Mouse (Mus musculus): ENCODE data around the gene Rnf149.

DNA sequence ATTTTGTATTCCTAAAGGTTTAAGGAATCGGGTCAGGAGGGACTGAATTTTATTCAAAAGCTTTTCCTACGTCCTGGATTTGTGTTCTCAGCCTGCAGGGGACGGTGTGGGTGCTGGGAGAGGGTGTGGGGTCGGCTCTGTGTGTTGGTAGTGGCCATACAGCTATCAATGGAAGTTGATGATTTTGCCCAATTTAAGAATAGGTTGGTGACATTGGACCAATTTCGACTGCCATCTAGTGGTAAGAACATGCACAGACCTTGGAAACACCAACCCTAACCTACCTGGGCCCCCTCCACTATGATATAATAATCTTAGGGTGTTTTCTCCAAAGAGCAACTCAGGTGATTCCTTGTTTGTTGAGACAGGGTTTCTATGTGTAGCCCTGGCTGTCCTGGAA is 54.7 kb downstream of the Rnf149 start:
- TF ChIP-seq CTCF (IDR thresholded peaks at IDR 0.05; ENCODE audit: low read depth), result peak; percentile 86
- TF ChIP-seq EP300 (optimal IDR thresholded peaks at IDR 0.05), result no peak
